Mouse (Mus musculus): ENCODE data around the gene Hspa8.
A peak's percentile ranks its signal among the peaks of the same experiment; 100 is the strongest.

GRCm38 (mm10) chr9:40757105-40757626 lies 43.6 kb upstream of the Hspa8 start:
- TF ChIP-seq EP300 (IDR thresholded peaks at IDR 0.05; ENCODE audit: low read depth) (no peak), CTCF (IDR thresholded peaks at IDR 0.05; ENCODE audit: low read depth) (peak; percentile 68)
